Mouse (Mus musculus) leukemia stem cell, adult 10-12 weeks (primary cell): ENCODE measurements around the gene Cldn24. TPM values are rescaled to one million over a fixed set of nuclear protein-coding genes. Genes with fewer than 3 reads are reported as not detected.

Experiments
- polyA plus RNA-seq: library from polyadenylated mRNA; stranded (reverse); fragments of >175 nt; gene quantifications from 2 replicates; pipeline ENCODE4 v1.2.3, GENCODE M21; 2012; ENCODE audit warnings: low replicate concordance

Cldn24 gene
- not detected in 2 replicates for polyA plus RNA-seq

DNA sequence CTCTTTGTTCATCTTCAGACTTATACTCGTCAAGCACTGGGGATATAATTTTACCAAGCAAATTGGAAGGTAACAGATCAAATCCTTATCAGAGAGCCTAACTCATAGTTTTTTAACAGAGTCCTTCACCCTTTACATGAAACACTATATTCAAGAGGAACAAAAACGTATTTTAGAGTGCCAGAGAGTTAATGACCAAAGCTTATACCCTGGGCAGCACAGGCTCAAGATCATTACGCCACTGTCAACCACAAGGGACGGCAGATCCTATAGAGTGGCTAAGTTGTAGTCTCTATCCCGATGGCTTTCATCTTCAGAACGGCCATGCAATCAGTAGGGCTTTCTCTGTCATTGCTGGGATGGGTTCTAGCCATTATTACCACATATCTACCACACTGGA lies at the start of gene Cldn24:
Gene Cldn24, plus strand, starts transcription at position 301 of the 400 bp plus-strand sequence.

DNA sequence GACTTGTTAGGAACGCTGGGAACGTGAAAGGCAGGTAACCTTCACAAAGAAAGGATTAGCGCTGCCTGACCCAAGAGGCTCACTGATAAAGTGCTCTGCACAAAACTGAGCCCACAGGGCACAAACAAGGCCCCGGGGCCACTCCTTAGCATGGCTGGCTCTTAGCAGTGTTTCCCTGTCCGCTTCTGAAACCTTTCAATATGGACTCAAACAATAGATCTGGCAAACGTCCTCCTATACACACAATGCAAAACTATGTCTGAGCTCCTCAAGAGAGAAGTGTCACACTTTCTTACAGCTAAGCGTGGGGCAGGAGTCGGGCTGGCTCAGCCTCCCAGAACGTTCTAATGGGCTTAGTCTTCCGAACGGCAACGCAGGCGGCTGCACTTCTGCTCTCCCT lies 2.2 kb downstream of the Cldn24 start, which contains the start of gene Cldn22:
Gene Cldn22, plus strand, starts transcription at position 301 of the 400 bp plus-strand sequence.

Other genes with a start within 250 kb of the Cldn24 start
- 1.4 and 4.0 TPM in 2 replicates for gene Ing2, start 146.6 kb upstream of the Cldn24 start, polyA plus RNA-seq
- 11.7 and 17.1 TPM in 2 replicates for gene Cdkn2aip, start 108.2 kb upstream of the Cldn24 start, polyA plus RNA-seq
- not detected in 2 replicates for gene Cldn22, start 2.3 kb downstream of the Cldn24 start, polyA plus RNA-seq
- gene Wwc2, start 168.8 kb downstream of the Cldn24 start, polyA plus RNA-seq: 1.3 and 1.8 TPM in 2 replicates